Comparison of ENCODE assay signal across 8 mouse cellular contexts in genomic region chr3:93522611-93523010, GRCm38 (mm10). TPM values are rescaled to one million over a fixed set of nuclear protein-coding genes. Genes with fewer than 3 reads are reported as not detected.
DNase-seq lines count a peak whose midpoint lies in the region; ATAC-seq and TF ChIP-seq lines count a peak whose summit lies in the region.

No protein-coding gene starts in this region.

- no peak for ATAC-seq in midbrain, embryonic 15.5 days (replicated peaks)
- no peak for ATAC-seq in kidney, embryonic 15.5 days (replicated peaks; ENCODE audit: low FRiP score)
- no peak for ATAC-seq in limb, embryonic 14.5 days (ENCODE audit: low FRiP score, low read depth)

- no peak overlapping the region for H3K9ac ChIP-seq in midbrain, embryonic 15.5 days
- H3K9ac ChIP-seq in kidney, embryonic 15.5 days = no peak overlapping the region
- H3K9ac ChIP-seq in limb, embryonic 14.5 days (ENCODE audit: low read depth, low read length, severe bottlenecking) = no peak overlapping the region

- no peak overlapping the region for H3K4me2 ChIP-seq in midbrain, embryonic 15.5 days
- peak overlapping the region; percentile 39 for H3K4me2 ChIP-seq in kidney, embryonic 15.5 days
- no peak overlapping the region for H3K4me2 ChIP-seq in limb, embryonic 14.5 days (replicated peaks; ENCODE audit: low read depth, low read length, severe bottlenecking)

- H3K4me3 ChIP-seq in midbrain, embryonic 10.5 days = no peak overlapping the region
- H3K4me3 ChIP-seq in midbrain, embryonic 15.5 days = no peak overlapping the region
- peak overlapping the region; percentile 14; the same call in 1 of the 2 replicates for H3K4me3 ChIP-seq in kidney, embryonic 15.5 days (replicated peaks)
- H3K4me3 ChIP-seq in limb, embryonic 14.5 days (replicated peaks; ENCODE audit: low read length) = no peak overlapping the region

- H3K4me1 ChIP-seq in midbrain, embryonic 10.5 days = peaks cover 10% of the 10 kb centered on the region
- H3K4me1 ChIP-seq in midbrain, embryonic 15.5 days = peaks cover 10% of the 10 kb centered on the region
- H3K4me1 ChIP-seq in kidney, embryonic 15.5 days = peaks cover 16% of the 10 kb centered on the region
- H3K4me1 ChIP-seq in limb, embryonic 14.5 days (ENCODE audit: control insufficient read depth, insufficient read depth, low read length) = peaks cover 10% of the 10 kb centered on the region

- no peak overlapping the region for H3K27ac ChIP-seq in midbrain, embryonic 10.5 days (replicated peaks)
- H3K27ac ChIP-seq in midbrain, embryonic 15.5 days = no peak overlapping the region
- H3K27ac ChIP-seq in kidney, embryonic 15.5 days = no peak overlapping the region
- no peak overlapping the region for H3K27ac ChIP-seq in limb, embryonic 14.5 days (replicated peaks; ENCODE audit: low read depth, low read length)

- H3K9me3 ChIP-seq in midbrain, embryonic 10.5 days (replicated peaks) = no peaks in the 10 kb centered on the region
- H3K9me3 ChIP-seq in midbrain, embryonic 15.5 days = no peaks in the 10 kb centered on the region
- no peaks in the 10 kb centered on the region for H3K9me3 ChIP-seq in kidney, embryonic 15.5 days (replicated peaks)
- H3K9me3 ChIP-seq in limb, embryonic 14.5 days (ENCODE audit: control insufficient read depth, low read length) = no peaks in the 10 kb centered on the region

- no peaks in the 10 kb centered on the region for H3K36me3 ChIP-seq in midbrain, embryonic 10.5 days
- no peaks in the 10 kb centered on the region for H3K36me3 ChIP-seq in midbrain, embryonic 15.5 days (replicated peaks)
- peaks cover 32% of the 10 kb centered on the region for H3K36me3 ChIP-seq in kidney, embryonic 15.5 days
- peaks cover 31% of the 10 kb centered on the region for H3K36me3 ChIP-seq in limb, embryonic 14.5 days (ENCODE audit: control insufficient read depth, insufficient read depth, low read length)

- intact Hi-C loops in gastrocnemius, postnatal 14 days (cut with DNase I; ENCODE audit: low total_unique reads) = no loop called here

- peak; percentile 60 for DNase-seq in midbrain, embryonic 10.5 days (ENCODE audit: low spot score)
- DNase-seq in cerebellum, postnatal 14 days = peak; percentile 63 to 65
- DNase-seq in gastrocnemius, postnatal 14 days = peak; percentile 64
- DNase-seq in limb, embryonic 14.5 days (ENCODE audit: low spot score) = peak; percentile 76
- peak; percentile 75 to 77 for DNase-seq in right cerebral cortex, adult 2 months (ENCODE audit: low spot score in 2 of 2)
- peak; percentile 49 for DNase-seq in yolk sac, embryonic 10.5 days (ENCODE audit: low spot score)

- WGBS in midbrain, embryonic 10.5 days = 48% methylated on average over 7 of the region's 7 CpGs
- 41% methylated on average over 7 of the region's 7 CpGs for WGBS in midbrain, embryonic 15.5 days
- 46% methylated on average over 7 of the region's 7 CpGs for WGBS in kidney, embryonic 15.5 days
- 49% methylated on average over 7 of the region's 7 CpGs for WGBS in limb, embryonic 14.5 days

- TF ChIP-seq POLR2A in limb, embryonic 14.5 days (IDR thresholded peaks at IDR 0.05; ENCODE audit: borderline replicate concordance, extremely low read depth, insufficient read depth, insufficient read length) = no peak

- peaks cover 11% of the 10 kb centered on the region for H3K27me3 ChIP-seq in midbrain, embryonic 10.5 days (ENCODE audit: low read depth, poor library complexity, severe bottlenecking)
- peaks cover 5% of the 10 kb centered on the region for H3K27me3 ChIP-seq in midbrain, embryonic 15.5 days (replicated peaks)
- H3K27me3 ChIP-seq in kidney, embryonic 15.5 days = no peaks in the 10 kb centered on the region
- H3K27me3 ChIP-seq in limb, embryonic 14.5 days (ENCODE audit: control insufficient read depth, insufficient read depth, low read length) = no peaks in the 10 kb centered on the region

RNA-seq across cellular contexts. Expression of gene S100a11, which starts 2.3 kb away (rescaled TPM):
- 245 and 305 TPM in 2 replicates for polyA plus RNA-seq in midbrain, embryonic 10.5 days (2016; fragmentation: Nextera tagmentation; extraction: Ambion mirVana)
- polyA plus RNA-seq in midbrain, embryonic 15.5 days (2015; fragmentation: Nextera tagmentation; extraction: Ambion mirVana) = 158 and 167 TPM in 2 replicates
- 100 to 1,000 TPM; 101 to 110 TPM for total RNA-seq in gastrocnemius, postnatal 14 days (2021)
- 1,358 and 1,377 TPM in 2 replicates for polyA plus RNA-seq in kidney, embryonic 15.5 days (2015; fragmentation: Nextera tagmentation; extraction: Ambion mirVana)
- polyA plus RNA-seq in limb, embryonic 14.5 days (2012; rRNA removed) = 477 and 638 TPM in 2 replicates
- polyA plus RNA-seq in limb, embryonic 14.5 days (2014; fragmentation: Nextera tagmentation; extraction: Ambion mirVana) = 1,786 and 1,916 TPM in 2 replicates

RNA-seq across cellular contexts. Expression of gene S100a10, which starts 32.3 kb away (rescaled TPM):
- polyA plus RNA-seq in midbrain, embryonic 10.5 days (2016; fragmentation: Nextera tagmentation; extraction: Ambion mirVana) = 153 and 169 TPM in 2 replicates
- 90.5 and 102 TPM in 2 replicates for polyA plus RNA-seq in midbrain, embryonic 15.5 days (2015; fragmentation: Nextera tagmentation; extraction: Ambion mirVana)
- total RNA-seq in gastrocnemius, postnatal 14 days (2021) = 100 to 1,000 TPM; 102 to 107 TPM
- 516 and 533 TPM in 2 replicates for polyA plus RNA-seq in kidney, embryonic 15.5 days (2015; fragmentation: Nextera tagmentation; extraction: Ambion mirVana)
- 208 and 328 TPM in 2 replicates for polyA plus RNA-seq in limb, embryonic 14.5 days (2012; rRNA removed)
- polyA plus RNA-seq in limb, embryonic 14.5 days (2014; fragmentation: Nextera tagmentation; extraction: Ambion mirVana) = 625 and 691 TPM in 2 replicates

RNA-seq across cellular contexts. Expression of gene Tchhl1, which starts 54.1 kb away (rescaled TPM):
- not detected in 2 replicates for polyA plus RNA-seq in midbrain, embryonic 10.5 days (2016; fragmentation: Nextera tagmentation; extraction: Ambion mirVana)
- polyA plus RNA-seq in midbrain, embryonic 15.5 days (2015; fragmentation: Nextera tagmentation; extraction: Ambion mirVana) = not detected in 2 replicates
- total RNA-seq in gastrocnemius, postnatal 14 days (2021) = not detected
- polyA plus RNA-seq in kidney, embryonic 15.5 days (2015; fragmentation: Nextera tagmentation; extraction: Ambion mirVana) = 0.15 and 0.38 TPM in 2 replicates
- polyA plus RNA-seq in limb, embryonic 14.5 days (2012; rRNA removed) = not detected in 2 replicates
- polyA plus RNA-seq in limb, embryonic 14.5 days (2014; fragmentation: Nextera tagmentation; extraction: Ambion mirVana) = not detected in 2 replicates
